Mouse (Mus musculus) cerebellum, adult 2 months (tissue): ENCODE data around the gene Wdr11.

ENCODE experiments used
- CTCF ChIP-seq: fragments of 200-500 bp; IDR thresholded peaks from 2 replicates; pipeline ENCODE4 v1.5.1; 2011; ENCODE audit warnings: low read depth, mild to moderate bottlenecking, control low read depth, low read length, moderate library complexity, borderline replicate concordance; ENCODE audit not compliant: insufficient read depth
- POLR2A ChIP-seq: fragments of 200-500 bp; IDR thresholded peaks from 2 replicates; pipeline ENCODE4 v1.6.1; 2011; ENCODE audit warnings: low read length, control low read depth, borderline replicate concordance; ENCODE audit not compliant: insufficient read depth

DNA sequence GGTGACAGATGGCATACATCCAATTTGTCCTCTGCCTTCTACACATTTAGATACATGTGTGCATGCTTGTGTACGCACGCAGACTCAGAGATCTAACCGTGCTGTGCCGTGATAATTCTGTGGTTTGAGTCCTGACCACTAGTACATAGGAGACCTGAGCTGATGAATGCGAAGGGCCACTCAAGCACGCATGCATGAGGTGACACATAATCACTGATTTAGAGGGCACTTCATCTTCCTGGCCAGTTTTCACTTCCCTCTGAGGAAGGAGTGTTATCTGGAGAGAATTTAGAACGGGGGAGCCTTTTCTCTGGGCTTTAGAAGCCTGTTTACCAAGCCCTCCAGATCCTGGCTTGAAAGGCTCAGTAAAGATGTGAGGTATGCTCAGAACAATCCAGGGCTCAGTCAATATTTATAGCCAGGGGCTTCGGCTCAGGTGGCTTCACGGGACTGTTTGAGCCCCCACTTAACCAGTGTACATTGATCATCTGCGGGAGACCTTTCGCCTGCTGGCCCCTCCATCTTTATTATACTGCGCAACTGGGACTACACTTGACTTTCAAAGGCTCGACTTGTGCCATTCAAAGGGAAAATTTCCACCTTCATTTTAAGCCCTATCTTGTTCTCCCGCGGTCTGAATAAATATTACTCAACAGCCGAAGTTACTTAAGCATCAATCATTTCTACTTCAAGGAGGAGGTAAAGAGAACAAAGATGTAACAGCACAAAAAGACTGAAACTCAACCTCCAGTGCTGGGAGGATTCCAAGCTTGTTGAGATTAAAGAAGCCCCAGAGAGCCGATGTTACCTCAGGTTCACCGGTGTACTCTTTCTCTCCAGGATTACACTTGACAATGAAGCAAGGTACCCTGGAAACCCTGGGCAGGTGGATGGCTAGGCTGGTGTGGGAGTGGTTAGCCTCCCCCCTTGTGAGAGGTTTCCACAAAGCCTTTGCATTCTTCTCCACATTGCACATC lies 80.3 kb downstream of the Wdr11 start:
- TF ChIP-seq CTCF (no peak), POLR2A (no peak)
